Mouse (Mus musculus) embryonic facial prominence, embryonic 13.5 days (tissue): ENCODE results near the gene Myo1d. TPM values are rescaled to one million over a fixed set of nuclear protein-coding genes. Genes with fewer than 3 reads are reported as not detected.

Experiments used
- ATAC-seq: fragments of 200-750 bp; cut with Nextera tagmentation; 2 replicates; pipeline ENCODE4 v1.8.0; 2017; ENCODE audit warnings: low read depth; ENCODE audit not compliant: insufficient number of reproducible peaks, insufficient read depth, low FRiP score, low TSS enrichment
- H3K27ac ChIP-seq: fragments of 300-500 bp; sonication (generic); 2 replicates; pipeline ENCODE4 v1.5.1; 2015; ENCODE audit warnings: moderate library complexity, mild to moderate bottlenecking, inconsistent platforms
- H3K27me3 ChIP-seq: fragments of 300-500 bp; sonication (generic); 2 replicates; pipeline ENCODE4 v1.6.1; 2015; ENCODE audit warnings: mild to moderate bottlenecking, inconsistent platforms
- H3K36me3 ChIP-seq: fragments of 300-500 bp; sonication (generic); 2 replicates; pipeline ENCODE4 v1.6.1; 2015; ENCODE audit warnings: mild to moderate bottlenecking, inconsistent platforms
- H3K4me1 ChIP-seq: fragments of 300-500 bp; sonication (generic); 2 replicates; pipeline ENCODE4 v1.6.1; 2015; ENCODE audit warnings: inconsistent platforms
- H3K4me2 ChIP-seq: fragments of 300-500 bp; sonication (generic); 2 replicates; pipeline ENCODE4 v1.6.1; 2015; ENCODE audit warnings: moderate library complexity, mild to moderate bottlenecking, inconsistent platforms
- H3K4me3 ChIP-seq: fragments of 300-500 bp; sonication (generic); 2 replicates; pipeline ENCODE4 v1.5.1; 2015; ENCODE audit warnings: mild to moderate bottlenecking, inconsistent platforms
- H3K9ac ChIP-seq: fragments of 300-500 bp; sonication (generic); 2 replicates; pipeline ENCODE4 v1.6.1; 2015; ENCODE audit warnings: mild to moderate bottlenecking, inconsistent platforms
- H3K9me3 ChIP-seq: fragments of 300-500 bp; sonication (generic); 2 replicates; pipeline ENCODE4 v1.6.1; 2016; ENCODE audit warnings: inconsistent platforms
- WGBS: fragments of 180-500 bp; shearing (Covaris S2); methylation state at CpG from one replicate; pipeline ENCODE4 v1.1.7; 2015; ENCODE audit warnings: mixed read lengths; 5-methylcytosine and 5-hydroxymethylcytosine counted together
- polyA plus RNA-seq: library from polyadenylated mRNA; unstranded; fragments of >200 nt; fragmentation: Nextera tagmentation; extraction: Ambion mirVana; gene quantifications from 2 replicates; pipeline ENCODE4 v1.2.1, GENCODE M21; 2015

Gene Myo1d
- polyA plus RNA-seq, 1 experiment from 2014 or later, result 7.7 TPM

- Histone ChIP-seq H3K4me3 (no peak overlapping the region), H3K4me2 (no peak overlapping the region), H3K27me3 (no peaks in the 10 kb centered on the region), H3K9ac (no peak overlapping the region), H3K36me3 (no peaks in the 10 kb centered on the region), H3K9me3 (no peaks in the 10 kb centered on the region), H3K4me1 (peaks cover 5% of the 10 kb centered on the region), H3K27ac (no peak overlapping the region)
- 79% methylated on average over 2 of the region's 2 CpGs for WGBS
- ATAC-seq, result no peak
Measured at GRCm38 (mm10) chr11:80715115-80715514, 64.7 kb downstream of the Myo1d start.

- Histone ChIP-seq H3K27me3 (no peaks in the 10 kb centered on the region), H3K4me1 (no peaks in the 10 kb centered on the region), H3K9ac (no peak overlapping the region), H3K27ac (no peak overlapping the region), H3K9me3 (no peaks in the 10 kb centered on the region), H3K4me2 (no peak overlapping the region), H3K4me3 (no peak overlapping the region), H3K36me3 (no peaks in the 10 kb centered on the region)
- 68% methylated on average over 1 of the region's 1 CpGs for WGBS
- no peak for ATAC-seq
Measured at GRCm38 (mm10) chr11:80713705-80714104, 66.1 kb downstream of the Myo1d start.

GRCm38 (mm10) chr11:80712201-80712600 is 67.6 kb downstream of the Myo1d start:
- H3K9ac ChIP-seq, result no peak overlapping the region
- H3K4me2 ChIP-seq, result no peak overlapping the region
- H3K9me3 ChIP-seq, result no peaks in the 10 kb centered on the region
- no peak for ATAC-seq
- H3K4me3 ChIP-seq, result no peak overlapping the region
- no peaks in the 10 kb centered on the region for H3K4me1 ChIP-seq
- no peaks in the 10 kb centered on the region for H3K36me3 ChIP-seq
- no peaks in the 10 kb centered on the region for H3K27me3 ChIP-seq
- H3K27ac ChIP-seq, result no peak overlapping the region
- 75% methylated on average over 3 of the region's 3 CpGs for WGBS

GRCm38 (mm10) chr11:80711336-80711735 is 68.5 kb downstream of the Myo1d start:
- H3K4me1 ChIP-seq, result no peaks in the 10 kb centered on the region
- no peaks in the 10 kb centered on the region for H3K27me3 ChIP-seq
- ATAC-seq, result no peak
- no peaks in the 10 kb centered on the region for H3K9me3 ChIP-seq
- no peak overlapping the region for H3K4me2 ChIP-seq
- H3K27ac ChIP-seq, result no peak overlapping the region
- H3K36me3 ChIP-seq, result no peaks in the 10 kb centered on the region
- WGBS, result 65% methylated on average over 6 of the region's 6 CpGs
- H3K4me3 ChIP-seq, result no peak overlapping the region
- H3K9ac ChIP-seq, result no peak overlapping the region

DNA sequence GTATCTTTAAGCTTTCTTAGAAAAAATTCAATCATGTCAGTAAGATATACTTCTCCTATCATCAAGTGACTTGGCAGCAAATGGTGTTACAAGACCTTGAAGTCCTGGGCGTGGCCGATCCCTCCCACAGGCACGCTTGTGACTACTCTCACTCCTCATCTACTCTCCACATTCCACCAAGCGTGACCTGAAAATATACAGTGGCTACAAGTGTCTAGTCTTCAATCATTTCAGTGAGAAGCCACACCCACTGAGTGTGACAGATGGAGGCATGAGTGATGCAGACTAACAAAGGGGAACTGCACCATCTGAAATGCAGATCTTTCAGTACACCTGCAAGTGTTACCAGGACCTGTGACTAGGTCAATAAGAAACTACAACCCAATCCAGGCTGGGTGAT is 79.2 kb downstream of the Myo1d start:
- Histone ChIP-seq H3K4me3 (no peak overlapping the region), H3K27me3 (no peaks in the 10 kb centered on the region), H3K4me2 (no peak overlapping the region), H3K9ac (no peak overlapping the region), H3K27ac (no peak overlapping the region), H3K36me3 (no peaks in the 10 kb centered on the region), H3K4me1 (no peaks in the 10 kb centered on the region), H3K9me3 (no peaks in the 10 kb centered on the region)
- WGBS, result 75% methylated on average over 4 of the region's 4 CpGs
- ATAC-seq, result no peak

GRCm38 (mm10) chr11:80698721-80699120 is 81.1 kb downstream of the Myo1d start:
- no peak for ATAC-seq

DNA sequence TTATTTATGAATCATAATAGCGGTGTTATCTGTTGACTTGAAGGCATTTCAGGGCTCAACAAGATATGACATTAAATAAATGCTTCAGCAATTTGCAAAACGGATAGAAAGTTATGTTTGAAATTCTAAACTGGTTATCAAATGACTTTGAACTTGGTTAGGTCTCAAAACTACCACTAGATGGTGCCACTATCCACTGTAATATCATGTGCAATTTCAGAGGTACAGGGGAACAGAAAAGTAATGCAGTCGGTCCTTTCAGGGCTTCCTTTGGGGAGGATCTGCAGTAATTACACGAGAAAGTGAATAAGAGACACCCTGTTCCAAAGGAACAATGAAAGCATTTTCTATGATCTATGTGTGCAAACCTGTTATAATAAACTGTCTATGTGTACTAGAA is 83.5 kb downstream of the Myo1d start:
- Histone ChIP-seq H3K4me3 (no peak overlapping the region), H3K4me1 (no peaks in the 10 kb centered on the region), H3K9me3 (no peaks in the 10 kb centered on the region), H3K4me2 (no peak overlapping the region), H3K27ac (no peak overlapping the region), H3K27me3 (no peaks in the 10 kb centered on the region), H3K36me3 (no peaks in the 10 kb centered on the region), H3K9ac (no peak overlapping the region)
- ATAC-seq, result no peak
- WGBS, result 7% methylated on average over 4 of the region's 4 CpGs

More at GRCm38 (mm10) chr11:80698721-80699120, 81.1 kb downstream of the Myo1d start:
- WGBS, result 56% methylated on average over 3 of the region's 3 CpGs
- Histone ChIP-seq H3K36me3 (no peaks in the 10 kb centered on the region), H3K4me2 (no peak overlapping the region), H3K9ac (no peak overlapping the region), H3K4me3 (no peak overlapping the region), H3K27ac (no peak overlapping the region), H3K4me1 (no peaks in the 10 kb centered on the region), H3K9me3 (no peaks in the 10 kb centered on the region), H3K27me3 (no peaks in the 10 kb centered on the region)

DNA sequence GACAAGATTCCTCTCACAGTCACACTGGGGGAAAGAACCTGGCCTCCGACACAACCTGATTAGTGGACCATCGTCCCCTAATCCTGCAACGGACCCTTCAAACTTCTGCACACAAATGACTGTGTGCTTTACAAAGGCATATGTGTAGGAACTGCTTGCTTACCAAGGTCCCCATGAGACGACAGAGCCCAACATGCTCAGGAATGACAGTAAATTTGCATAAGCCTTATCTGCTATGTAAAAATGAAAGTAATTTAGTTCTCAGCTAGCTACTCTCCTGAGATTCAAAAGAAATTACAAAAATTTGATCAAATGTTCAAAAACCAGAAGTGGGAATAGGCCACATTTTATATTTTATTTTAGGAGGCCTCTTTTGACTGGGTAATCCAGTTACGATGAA is 95.2 kb downstream of the Myo1d start:
- no peak for ATAC-seq
- 81% methylated on average over 5 of the region's 5 CpGs for WGBS
- no peak overlapping the region for H3K27ac ChIP-seq

DNA sequence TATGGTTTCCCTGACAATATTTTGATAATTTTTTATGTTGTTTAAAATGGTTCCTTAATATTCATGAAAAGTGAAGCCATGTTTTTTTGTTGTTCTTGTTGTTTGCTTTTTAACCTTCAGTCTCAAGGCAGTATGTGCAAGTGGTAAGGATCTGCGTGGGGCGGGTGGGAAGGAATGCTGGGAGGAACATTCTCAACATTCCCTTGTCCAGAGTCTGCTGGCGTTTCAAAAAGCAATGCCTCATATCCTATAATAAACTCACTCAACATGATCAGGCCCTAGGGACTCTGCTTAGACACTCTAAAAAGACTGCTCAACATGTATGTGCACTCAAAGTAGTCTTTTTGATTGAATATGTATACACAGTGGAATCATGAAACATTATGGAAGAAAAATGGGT is 97.1 kb downstream of the Myo1d start:
- Histone ChIP-seq H3K4me1 (no peaks in the 10 kb centered on the region), H3K9ac (no peak overlapping the region), H3K27me3 (no peaks in the 10 kb centered on the region), H3K4me2 (no peak overlapping the region), H3K36me3 (no peaks in the 10 kb centered on the region), H3K27ac (no peak overlapping the region), H3K9me3 (no peaks in the 10 kb centered on the region), H3K4me3 (no peak overlapping the region)
- WGBS, result 37% methylated on average over 3 of the region's 3 CpGs
- ATAC-seq, result no peak

More for the DNA sequence above, 95.2 kb downstream of the Myo1d start:
- Histone ChIP-seq H3K9ac (no peak overlapping the region), H3K4me3 (no peak overlapping the region), H3K36me3 (no peaks in the 10 kb centered on the region), H3K4me1 (no peaks in the 10 kb centered on the region), H3K4me2 (no peak overlapping the region), H3K27me3 (no peaks in the 10 kb centered on the region), H3K9me3 (no peaks in the 10 kb centered on the region)

- H3K9ac ChIP-seq, result no peak overlapping the region
- no peak for ATAC-seq
- no peak overlapping the region for H3K4me3 ChIP-seq
Measured at GRCm38 (mm10) chr11:80673013-80673412, 106.8 kb downstream of the Myo1d start.

GRCm38 (mm10) chr11:80670391-80670790 is 109.4 kb downstream of the Myo1d start:
- H3K9me3 ChIP-seq, result no peaks in the 10 kb centered on the region
- H3K4me2 ChIP-seq, result no peak overlapping the region
- no peak overlapping the region for H3K4me3 ChIP-seq
- no peak overlapping the region for H3K9ac ChIP-seq
- WGBS, result 45% methylated on average over 1 of the region's 1 CpGs
- no peak overlapping the region for H3K27ac ChIP-seq
- H3K36me3 ChIP-seq, result 0 out of 2 replicates have a peak, but pooled peaks cover under 1% of the 10 kb centered on the region
- 0 out of 2 replicates have a peak, but pooled peaks cover 4% of the 10 kb centered on the region for H3K4me1 ChIP-seq
- peak; percentile 59; the same call in 1 of the 2 replicates for ATAC-seq
- H3K27me3 ChIP-seq, result no peaks in the 10 kb centered on the region

More at GRCm38 (mm10) chr11:80673013-80673412, 106.8 kb downstream of the Myo1d start:
- no peak overlapping the region for H3K4me2 ChIP-seq
- no peaks in the 10 kb centered on the region for H3K9me3 ChIP-seq
- WGBS, result 58% methylated on average over 7 of the region's 7 CpGs
- H3K27ac ChIP-seq, result no peak overlapping the region
- 0 out of 2 replicates have a peak, but pooled peaks cover 4% of the 10 kb centered on the region for H3K4me1 ChIP-seq
- H3K36me3 ChIP-seq, result 0 out of 2 replicates have a peak, but pooled peaks cover 6% of the 10 kb centered on the region
- H3K27me3 ChIP-seq, result no peaks in the 10 kb centered on the region

- H3K27me3 ChIP-seq, result no peaks in the 10 kb centered on the region
- no peak overlapping the region for H3K9ac ChIP-seq
- 72% methylated on average over 4 of the region's 4 CpGs for WGBS
- H3K4me3 ChIP-seq, result no peak overlapping the region
- no peak overlapping the region for H3K27ac ChIP-seq
- H3K4me2 ChIP-seq, result no peak overlapping the region
- H3K4me1 ChIP-seq, result 0 out of 2 replicates have a peak, but pooled peaks cover 4% of the 10 kb centered on the region
- no peaks in the 10 kb centered on the region for H3K9me3 ChIP-seq
- ATAC-seq, result no peak
- no peaks in the 10 kb centered on the region for H3K36me3 ChIP-seq
Measured at GRCm38 (mm10) chr11:80669934-80670333, 109.9 kb downstream of the Myo1d start.
